Mouse (Mus musculus): Measurements from ENCODE around the gene Celf2. TPM values are rescaled to one million over a fixed set of nuclear protein-coding genes. Genes with fewer than 3 reads are reported as not detected.
A peak's percentile ranks its signal among the peaks of the same experiment; 100 is the strongest.

The Celf2 gene
- polyA plus RNA-seq, 1 experiment from 2014 or later = 51.0 TPM

- no peaks in the 10 kb centered on the region for H3K4me1 ChIP-seq (ENCODE audit: control insufficient read depth, insufficient read depth, low read length)
- ATAC-seq (replicated peaks; ENCODE audit: insufficient number of reproducible peaks, low FRiP score, low TSS enrichment) = no peak
- no peaks in the 10 kb centered on the region for H3K36me3 ChIP-seq (ENCODE audit: control insufficient read depth, insufficient read depth, low read length)
- no peaks in the 10 kb centered on the region for H3K9me3 ChIP-seq (replicated peaks; ENCODE audit: control insufficient read depth, low read length)
- no peaks in the 10 kb centered on the region for H3K27me3 ChIP-seq (ENCODE audit: control insufficient read depth, insufficient read depth, low read length)
- no peak overlapping the region for H3K4me2 ChIP-seq
- H3K4me3 ChIP-seq (ENCODE audit: low read depth, low read length) = no peak overlapping the region
- H3K27ac ChIP-seq (ENCODE audit: low read depth, low read length) = no peak overlapping the region
- 80% methylated on average over 8 of the region's 8 CpGs for WGBS (ENCODE audit: insufficient replicate concordance)
- H3K9ac ChIP-seq (ENCODE audit: low read depth, low read length) = no peak overlapping the region
These were observed 70.6 kb downstream of the Celf2 start for GRCm38 (mm10) chr2:7438721-7439282.

- Histone ChIP-seq H3K27me3 (ENCODE audit: control insufficient read depth, insufficient read depth, low read length) (no peaks in the 10 kb centered on the region), H3K4me1 (ENCODE audit: control insufficient read depth, insufficient read depth, low read length) (no peaks in the 10 kb centered on the region), H3K36me3 (ENCODE audit: control insufficient read depth, insufficient read depth, low read length) (no peaks in the 10 kb centered on the region), H3K27ac (ENCODE audit: low read depth, low read length) (no peak overlapping the region), H3K4me2 (no peak overlapping the region), H3K9me3 (replicated peaks; ENCODE audit: control insufficient read depth, low read length) (no peaks in the 10 kb centered on the region), H3K9ac (ENCODE audit: low read depth, low read length) (no peak overlapping the region), H3K4me3 (ENCODE audit: low read depth, low read length) (no peak overlapping the region)
- WGBS (ENCODE audit: insufficient replicate concordance) = 74% methylated on average over 1 of the region's 1 CpGs
- ATAC-seq (replicated peaks; ENCODE audit: insufficient number of reproducible peaks, low FRiP score, low TSS enrichment) = no peak
These were observed 82.9 kb downstream of the Celf2 start for GRCm38 (mm10) chr2:7426481-7426880.

- Histone ChIP-seq H3K4me3 (ENCODE audit: low read depth, low read length) (no peak overlapping the region), H3K27ac (ENCODE audit: low read depth, low read length) (no peak overlapping the region), H3K4me1 (ENCODE audit: control insufficient read depth, insufficient read depth, low read length) (no peaks in the 10 kb centered on the region), H3K4me2 (no peak overlapping the region), H3K9me3 (replicated peaks; ENCODE audit: control insufficient read depth, low read length) (no peaks in the 10 kb centered on the region), H3K27me3 (ENCODE audit: control insufficient read depth, insufficient read depth, low read length) (no peaks in the 10 kb centered on the region), H3K9ac (ENCODE audit: low read depth, low read length) (no peak overlapping the region), H3K36me3 (ENCODE audit: control insufficient read depth, insufficient read depth, low read length) (no peaks in the 10 kb centered on the region)
- 70% methylated on average over 3 of the region's 3 CpGs for WGBS (ENCODE audit: insufficient replicate concordance)
- ATAC-seq (replicated peaks; ENCODE audit: insufficient number of reproducible peaks, low FRiP score, low TSS enrichment) = no peak
These were observed 108.8 kb downstream of the Celf2 start for GRCm38 (mm10) chr2:7400530-7400929.

GRCm38 (mm10) chr2:7395935-7396334 lies 113.4 kb downstream of the Celf2 start:
- Histone ChIP-seq H3K4me2 (peak overlapping the region; percentile 29), H3K4me3 (ENCODE audit: low read depth, low read length) (no peak overlapping the region), H3K27me3 (ENCODE audit: control insufficient read depth, insufficient read depth, low read length) (no peaks in the 10 kb centered on the region), H3K9ac (ENCODE audit: low read depth, low read length) (no peak overlapping the region), H3K4me1 (ENCODE audit: control insufficient read depth, insufficient read depth, low read length) (no peaks in the 10 kb centered on the region), H3K27ac (ENCODE audit: low read depth, low read length) (no peak overlapping the region), H3K9me3 (replicated peaks; ENCODE audit: control insufficient read depth, low read length) (no peaks in the 10 kb centered on the region), H3K36me3 (ENCODE audit: control insufficient read depth, insufficient read depth, low read length) (no peaks in the 10 kb centered on the region)
- 35% methylated on average over 8 of the region's 8 CpGs for WGBS (ENCODE audit: insufficient replicate concordance)
- no peak for ATAC-seq (replicated peaks; ENCODE audit: insufficient number of reproducible peaks, low FRiP score, low TSS enrichment)

GRCm38 (mm10) chr2:7395473-7395872 lies 113.9 kb downstream of the Celf2 start:
- H3K9me3 ChIP-seq (replicated peaks; ENCODE audit: control insufficient read depth, low read length) = no peaks in the 10 kb centered on the region
- 66% methylated on average over 7 of the region's 7 CpGs for WGBS (ENCODE audit: insufficient replicate concordance)
- H3K27me3 ChIP-seq (ENCODE audit: control insufficient read depth, insufficient read depth, low read length) = no peaks in the 10 kb centered on the region
- no peak for ATAC-seq (replicated peaks; ENCODE audit: insufficient number of reproducible peaks, low FRiP score, low TSS enrichment)
- no peaks in the 10 kb centered on the region for H3K36me3 ChIP-seq (ENCODE audit: control insufficient read depth, insufficient read depth, low read length)
- peak overlapping the region; percentile 29 for H3K4me2 ChIP-seq
- H3K4me3 ChIP-seq (ENCODE audit: low read depth, low read length) = no peak overlapping the region
- H3K9ac ChIP-seq (ENCODE audit: low read depth, low read length) = no peak overlapping the region
- H3K27ac ChIP-seq (ENCODE audit: low read depth, low read length) = no peak overlapping the region
- H3K4me1 ChIP-seq (ENCODE audit: control insufficient read depth, insufficient read depth, low read length) = no peaks in the 10 kb centered on the region

- no peak for ATAC-seq (replicated peaks; ENCODE audit: insufficient number of reproducible peaks, low FRiP score, low TSS enrichment)
- no peaks in the 10 kb centered on the region for H3K4me1 ChIP-seq (ENCODE audit: control insufficient read depth, insufficient read depth, low read length)
- H3K27ac ChIP-seq (ENCODE audit: low read depth, low read length) = no peak overlapping the region
- H3K36me3 ChIP-seq (ENCODE audit: control insufficient read depth, insufficient read depth, low read length) = no peaks in the 10 kb centered on the region
- H3K9ac ChIP-seq (ENCODE audit: low read depth, low read length) = no peak overlapping the region
- H3K4me2 ChIP-seq = no peak overlapping the region
- no peak overlapping the region for H3K4me3 ChIP-seq (ENCODE audit: low read depth, low read length)
- no peaks in the 10 kb centered on the region for H3K9me3 ChIP-seq (replicated peaks; ENCODE audit: control insufficient read depth, low read length)
- 77% methylated on average over 2 of the region's 2 CpGs for WGBS (ENCODE audit: insufficient replicate concordance)
- no peaks in the 10 kb centered on the region for H3K27me3 ChIP-seq (ENCODE audit: control insufficient read depth, insufficient read depth, low read length)
These were observed 116.9 kb downstream of the Celf2 start for GRCm38 (mm10) chr2:7392500-7392899.

- ATAC-seq (replicated peaks; ENCODE audit: insufficient number of reproducible peaks, low FRiP score, low TSS enrichment) = no peak
- no peaks in the 10 kb centered on the region for H3K27me3 ChIP-seq (ENCODE audit: control insufficient read depth, insufficient read depth, low read length)
These were observed 120.1 kb downstream of the Celf2 start for GRCm38 (mm10) chr2:7389264-7389663.

GRCm38 (mm10) chr2:7378736-7379135 lies 130.6 kb downstream of the Celf2 start:
- Histone ChIP-seq H3K4me1 (ENCODE audit: control insufficient read depth, insufficient read depth, low read length) (0 out of 2 replicates have a peak, but pooled peaks cover 2% of the 10 kb centered on the region), H3K27me3 (ENCODE audit: control insufficient read depth, insufficient read depth, low read length) (no peaks in the 10 kb centered on the region), H3K9ac (ENCODE audit: low read depth, low read length) (no peak overlapping the region), H3K36me3 (ENCODE audit: control insufficient read depth, insufficient read depth, low read length) (no peaks in the 10 kb centered on the region), H3K4me2 (no peak overlapping the region), H3K27ac (ENCODE audit: low read depth, low read length) (no peak overlapping the region), H3K4me3 (ENCODE audit: low read depth, low read length) (no peak overlapping the region), H3K9me3 (replicated peaks; ENCODE audit: control insufficient read depth, low read length) (no peaks in the 10 kb centered on the region)
- 22% methylated on average over 1 of the region's 1 CpGs for WGBS (ENCODE audit: insufficient replicate concordance)
- no peak for ATAC-seq (replicated peaks; ENCODE audit: insufficient number of reproducible peaks, low FRiP score, low TSS enrichment)

More at GRCm38 (mm10) chr2:7389264-7389663, 120.1 kb downstream of the Celf2 start:
- H3K9me3 ChIP-seq (replicated peaks; ENCODE audit: control insufficient read depth, low read length) = no peaks in the 10 kb centered on the region
- no peak overlapping the region for H3K4me2 ChIP-seq
- no peak overlapping the region for H3K4me3 ChIP-seq (ENCODE audit: low read depth, low read length)
- no peak overlapping the region for H3K27ac ChIP-seq (ENCODE audit: low read depth, low read length)
- H3K36me3 ChIP-seq (ENCODE audit: control insufficient read depth, insufficient read depth, low read length) = no peaks in the 10 kb centered on the region
- 64% methylated on average over 5 of the region's 5 CpGs for WGBS (ENCODE audit: insufficient replicate concordance)
- H3K9ac ChIP-seq (ENCODE audit: low read depth, low read length) = no peak overlapping the region
- H3K4me1 ChIP-seq (ENCODE audit: control insufficient read depth, insufficient read depth, low read length) = no peaks in the 10 kb centered on the region

GRCm38 (mm10) chr2:7377878-7378277 lies 131.5 kb downstream of the Celf2 start:
- Histone ChIP-seq H3K27me3 (ENCODE audit: control insufficient read depth, insufficient read depth, low read length) (no peaks in the 10 kb centered on the region), H3K9me3 (replicated peaks; ENCODE audit: control insufficient read depth, low read length) (no peaks in the 10 kb centered on the region), H3K4me3 (ENCODE audit: low read depth, low read length) (no peak overlapping the region), H3K9ac (ENCODE audit: low read depth, low read length) (no peak overlapping the region), H3K27ac (ENCODE audit: low read depth, low read length) (no peak overlapping the region), H3K4me2 (no peak overlapping the region), H3K36me3 (ENCODE audit: control insufficient read depth, insufficient read depth, low read length) (no peaks in the 10 kb centered on the region), H3K4me1 (ENCODE audit: control insufficient read depth, insufficient read depth, low read length) (0 out of 2 replicates have a peak, but pooled peaks cover 2% of the 10 kb centered on the region)
- ATAC-seq (replicated peaks; ENCODE audit: insufficient number of reproducible peaks, low FRiP score, low TSS enrichment) = no peak
- 71% methylated on average over 1 of the region's 1 CpGs for WGBS (ENCODE audit: insufficient replicate concordance)
